Mouse (Mus musculus) layer of hippocampus, postnatal 14 days (tissue): ENCODE measurements around the gene Pdlim5. TPM values are rescaled to one million over a fixed set of nuclear protein-coding genes. Genes with fewer than 3 reads are reported as not detected.

Source experiments
- DNase-seq, 2 experiments: peaks; one replicate each; pipeline ENCODE4 v3.0.0; 2021 to 2022; ENCODE audit warnings: low spot score in 2 of 2, mixed read lengths in 1 of 2
- total RNA-seq, 2 experiments: library from RNA; stranded (reverse); gene quantifications; 2 replicates each; pipeline ENCODE4 v1.2.3; 2021

The Pdlim5 gene
- total RNA-seq, 2 experiments from 2014 or later: 25.2 to 28.7 TPM

DNA sequence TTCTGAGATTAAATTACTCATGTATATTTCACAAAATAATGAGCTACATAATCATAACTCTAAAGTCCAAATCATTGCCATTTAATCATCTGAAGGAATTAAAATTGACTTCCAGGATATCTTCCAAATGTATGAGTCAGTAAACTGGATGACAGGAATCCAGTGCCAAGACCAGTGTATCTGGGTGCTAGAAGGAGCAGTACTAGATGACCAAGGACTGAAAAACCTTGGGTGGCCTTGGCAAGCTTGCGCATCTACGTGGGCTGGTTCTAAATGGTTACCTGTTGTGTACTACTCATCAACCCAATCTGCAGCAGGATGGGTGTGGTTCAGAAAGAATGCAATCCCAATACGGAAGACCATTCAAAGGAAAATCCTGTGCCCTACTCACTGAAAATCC is 116.5 kb downstream of the Pdlim5 start:
- no peak for DNase-seq

DNA sequence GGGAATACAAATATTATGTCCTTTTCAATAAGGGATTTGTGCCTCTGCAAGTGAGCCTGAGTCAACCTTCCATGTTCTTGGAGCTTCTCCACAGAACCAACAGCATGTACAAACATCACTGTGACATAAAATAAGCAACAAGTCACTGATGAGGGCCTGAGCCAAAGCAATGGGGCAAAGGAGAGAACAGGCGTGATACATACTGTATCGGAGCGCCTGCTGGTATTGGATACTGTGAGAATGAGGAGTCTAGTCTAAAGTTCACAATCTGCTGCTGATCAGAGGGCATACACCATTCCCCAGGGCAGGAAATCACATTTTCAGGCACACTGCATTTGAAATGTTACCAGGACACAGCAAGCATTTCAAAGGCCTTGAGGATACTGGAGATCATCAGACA is 119.0 kb downstream of the Pdlim5 start:
- DNase-seq: no peak

DNA sequence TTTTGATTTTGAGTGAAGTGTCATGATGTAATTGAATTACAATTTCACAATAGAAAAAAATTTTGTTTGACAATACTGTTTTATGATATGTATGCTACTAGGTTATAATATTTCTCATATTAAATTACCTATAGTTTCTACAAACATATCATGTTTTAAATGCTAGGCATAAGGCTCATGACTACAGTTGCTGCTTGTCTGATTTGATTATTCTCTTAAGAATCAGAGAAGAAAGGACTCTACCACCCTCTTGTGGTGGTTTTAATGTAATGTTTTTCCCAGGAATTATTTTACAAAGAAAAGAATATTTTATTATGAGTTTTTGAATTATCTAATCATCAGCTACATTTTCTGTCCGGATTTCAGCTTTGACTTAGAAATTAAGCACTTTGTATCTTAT is 120.5 kb downstream of the Pdlim5 start:
- peak in 1 of 2 experiments; percentile 22 for DNase-seq

DNA sequence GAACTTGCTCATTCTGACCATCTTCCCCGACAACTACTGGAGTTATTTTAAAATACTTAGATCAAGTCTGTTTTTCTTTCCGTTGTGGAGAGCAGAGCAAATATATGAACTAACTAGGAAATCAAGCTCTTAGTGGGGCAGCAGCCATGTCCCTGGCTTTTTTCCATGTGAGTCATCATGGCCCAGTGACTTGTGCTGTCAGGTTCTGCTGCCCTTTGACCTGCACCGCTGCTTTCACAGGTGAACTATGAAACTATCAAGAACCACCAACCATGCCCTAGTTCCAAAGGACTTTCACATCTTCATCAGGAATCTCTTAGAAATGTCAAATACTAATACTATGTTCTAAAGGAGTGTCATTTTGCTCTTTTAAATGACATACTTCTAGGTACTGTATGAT is 121.0 kb downstream of the Pdlim5 start:
- DNase-seq: no peak

DNA sequence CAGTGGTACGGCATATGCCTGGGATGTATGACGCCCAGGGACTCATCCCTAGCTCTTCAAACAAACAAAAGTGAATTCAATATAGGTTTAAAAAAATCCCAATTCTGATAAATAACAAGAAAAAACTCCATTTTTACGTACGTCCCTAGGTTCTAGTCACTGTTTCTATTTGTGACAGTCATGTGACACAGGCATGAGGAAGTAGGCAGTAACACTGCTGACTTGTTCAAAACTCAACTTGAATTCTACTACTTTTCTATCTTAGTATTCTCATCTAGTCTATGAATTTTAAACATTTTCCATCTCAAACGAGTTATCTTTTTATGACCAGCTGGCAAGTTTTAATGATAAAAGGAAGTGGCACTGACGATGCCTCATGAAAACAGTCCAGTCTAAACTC is 122.2 kb downstream of the Pdlim5 start:
- DNase-seq: no peak

DNA sequence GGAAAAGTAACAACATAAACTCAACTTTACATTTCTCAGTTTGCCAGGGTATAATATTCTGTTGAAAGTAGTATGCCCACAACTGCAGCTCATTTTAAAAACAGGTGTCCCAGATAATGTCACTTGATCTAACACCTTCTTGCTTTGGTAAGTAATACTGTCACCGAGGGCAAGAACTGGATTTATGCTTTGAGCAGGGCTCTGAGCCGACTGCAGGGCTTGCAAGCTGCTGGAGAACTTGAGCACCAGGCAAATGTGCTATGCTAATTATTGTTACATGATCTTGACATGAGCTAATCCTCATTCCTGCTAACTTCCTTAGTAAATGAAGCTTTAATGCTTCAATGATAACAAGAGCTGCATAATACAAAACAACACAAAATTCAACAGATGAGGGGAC is 139.1 kb downstream of the Pdlim5 start:
- no peak for DNase-seq

DNA sequence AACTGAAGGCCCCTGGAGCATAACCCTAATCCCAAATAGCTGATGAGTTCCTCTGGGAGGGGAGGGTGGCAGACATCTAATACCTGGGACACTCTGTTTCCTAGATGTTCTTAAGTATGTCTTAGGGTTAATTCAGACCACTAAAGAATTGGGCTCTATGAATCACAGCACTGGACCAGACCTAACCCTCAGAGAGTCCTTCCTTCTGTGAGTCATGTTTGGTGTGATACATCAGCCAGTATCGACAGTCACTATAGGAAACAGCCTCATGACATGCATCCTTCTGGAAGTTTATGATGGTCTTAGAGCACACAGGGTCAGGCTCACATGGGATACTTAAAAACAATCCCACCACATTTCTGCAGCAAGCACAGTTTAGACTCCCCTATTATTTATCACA is 143.4 kb downstream of the Pdlim5 start:
- no peak for DNase-seq

DNA sequence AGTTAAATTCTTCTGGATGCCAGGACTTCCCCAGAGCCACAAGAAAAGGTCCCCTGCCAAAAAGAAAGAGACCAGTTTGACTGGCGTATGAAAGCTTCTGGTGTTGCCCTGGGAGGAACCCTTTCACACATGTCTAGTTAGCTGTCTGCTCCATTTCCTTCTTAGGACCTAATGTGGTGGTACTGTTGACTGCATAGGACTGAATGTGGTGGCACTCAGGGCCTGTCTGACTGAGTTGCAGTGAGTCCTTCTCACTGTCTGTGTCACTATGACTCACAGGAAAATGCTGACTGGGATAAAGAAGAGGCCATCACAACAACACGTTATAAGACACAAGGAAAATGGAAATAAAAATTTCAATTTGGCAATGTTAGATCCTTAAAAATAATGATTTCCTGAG is 146.0 kb downstream of the Pdlim5 start:
- DNase-seq: no peak

- no peak for DNase-seq
These were observed 152.2 kb downstream of the Pdlim5 start for GRCm38 (mm10) chr3:142243263-142243662.

DNA sequence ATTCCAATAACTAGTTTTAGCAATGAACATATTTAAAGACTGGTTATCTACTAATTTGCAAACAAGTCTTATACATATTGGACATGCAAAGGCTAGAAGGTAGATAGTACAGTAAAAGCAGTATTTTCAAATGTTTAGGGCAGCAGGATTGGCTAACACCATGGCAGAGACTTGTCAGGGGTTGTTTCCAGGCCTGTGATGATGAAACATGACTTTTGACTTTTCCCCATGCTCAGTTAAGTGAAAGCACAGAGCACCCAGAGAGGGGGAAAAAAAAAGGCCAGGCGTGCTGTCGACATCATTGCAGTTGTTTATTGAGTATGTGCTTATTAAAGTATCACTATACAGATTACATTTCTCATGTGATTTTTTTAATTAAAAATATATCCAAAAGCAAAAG is 156.2 kb downstream of the Pdlim5 start:
- no peak for DNase-seq

DNA sequence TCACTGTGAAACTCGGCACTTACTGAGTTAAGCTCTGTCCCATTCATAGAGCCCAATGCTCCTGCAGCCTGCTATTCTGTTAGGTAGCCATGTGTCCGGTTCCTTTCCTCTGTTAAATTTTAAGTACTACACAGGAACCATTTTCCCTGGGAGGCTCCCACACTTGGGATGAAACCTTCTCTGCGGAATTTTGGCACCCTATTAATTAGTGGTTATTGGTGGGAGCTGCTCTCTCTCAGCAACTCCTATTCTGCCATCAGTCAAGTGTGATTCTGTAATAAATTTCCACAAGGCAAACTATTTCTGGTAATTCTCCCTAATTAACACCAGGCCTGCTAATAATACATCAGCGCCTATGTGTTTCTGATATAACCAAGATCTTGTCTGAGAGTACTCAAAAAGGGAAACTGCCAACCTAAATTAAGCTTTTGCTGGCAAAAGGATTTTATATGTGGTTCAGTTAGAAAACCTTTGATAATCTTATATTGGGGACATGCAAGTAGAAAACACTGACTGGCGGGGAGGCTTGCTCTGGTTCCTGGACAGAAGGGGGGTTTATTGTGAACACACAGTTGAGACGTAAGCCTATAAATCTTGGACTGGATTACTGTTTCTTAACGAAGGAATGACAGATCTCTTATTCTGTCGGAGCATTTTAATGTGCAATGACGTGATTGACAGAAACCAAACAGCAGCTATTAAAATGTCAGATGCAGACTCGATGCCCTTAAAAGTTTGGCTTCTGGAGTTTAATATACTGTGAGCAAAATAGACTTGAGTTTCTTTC is 157.0 kb downstream of the Pdlim5 start:
- DNase-seq: no peak

DNA sequence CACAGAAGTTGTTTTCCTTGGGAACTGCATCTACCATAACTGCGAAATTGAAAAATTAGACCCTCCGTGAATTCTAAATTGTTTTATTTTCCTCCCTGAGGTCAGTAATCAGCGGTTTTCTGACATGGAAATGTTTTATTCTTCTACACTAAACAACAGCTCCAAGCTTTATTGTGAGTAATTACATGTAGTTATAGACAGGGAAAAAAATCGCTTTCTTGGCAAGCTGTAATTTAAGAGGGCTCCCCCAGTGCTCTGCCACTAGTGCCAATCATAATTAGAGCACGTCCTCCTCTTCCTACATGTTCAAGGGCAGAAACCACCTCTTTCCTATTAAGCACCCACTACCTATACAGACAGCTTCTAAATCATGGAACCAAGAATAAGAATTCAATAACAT is 157.9 kb downstream of the Pdlim5 start:
- DNase-seq: no peak

- DNase-seq: no peak
These were observed 161.7 kb downstream of the Pdlim5 start for GRCm38 (mm10) chr3:142233606-142234465.

DNA sequence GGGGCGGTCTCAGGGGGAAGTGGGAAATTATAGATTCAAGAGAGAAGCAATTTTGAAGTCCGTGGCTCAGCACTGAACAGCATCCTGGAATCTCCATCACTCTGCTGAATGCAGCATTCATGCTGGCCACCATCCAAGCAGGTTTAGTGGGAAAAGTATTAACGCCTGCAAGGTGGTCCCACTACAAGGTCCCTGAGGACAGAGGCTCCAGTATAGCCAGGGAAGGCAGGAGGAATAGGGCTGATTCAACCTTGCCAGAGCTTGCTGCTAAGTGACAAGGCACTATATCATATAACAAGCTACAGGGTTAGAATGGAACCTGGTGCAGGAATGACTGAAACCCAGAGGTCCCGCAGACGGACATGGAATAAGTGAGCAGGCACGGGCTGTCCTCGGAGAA is 166.8 kb downstream of the Pdlim5 start:
- no peak for DNase-seq

GRCm38 (mm10) chr3:142222471-142223103 is 172.9 kb downstream of the Pdlim5 start:
- DNase-seq: no peak

- DNase-seq: no peak
These were observed 175.6 kb downstream of the Pdlim5 start for GRCm38 (mm10) chr3:142219910-142220309.

DNA sequence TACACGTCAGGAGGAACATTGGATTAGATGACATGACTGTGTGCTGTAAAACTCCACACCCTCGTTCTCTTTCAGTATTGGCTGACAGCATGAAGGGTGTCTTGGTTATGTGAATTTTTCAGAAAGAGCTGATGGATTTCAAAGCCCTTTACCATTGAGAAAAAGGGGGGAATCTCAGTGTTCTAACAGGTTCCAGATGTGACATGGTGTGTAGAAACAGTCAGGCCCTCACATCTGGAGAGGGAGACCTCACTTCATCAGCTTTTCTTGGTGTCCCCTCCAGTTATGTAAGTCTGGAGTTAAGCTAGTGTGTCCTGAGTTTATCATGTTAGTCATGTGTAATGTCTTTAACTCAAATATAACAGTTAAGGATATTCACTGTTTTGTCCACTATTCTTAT is 182.7 kb downstream of the Pdlim5 start:
- DNase-seq: no peak

- no peak for DNase-seq
These were observed 183.3 kb downstream of the Pdlim5 start for GRCm38 (mm10) chr3:142212186-142212585.

GRCm38 (mm10) chr3:142209981-142210380 is 185.5 kb downstream of the Pdlim5 start:
- no peak for DNase-seq

GRCm38 (mm10) chr3:142209057-142209456 is 186.4 kb downstream of the Pdlim5 start:
- peak in 1 of 2 experiments; percentile 4 for DNase-seq

- no peak for DNase-seq
These were observed 188.0 kb downstream of the Pdlim5 start for GRCm38 (mm10) chr3:142207488-142207887.

DNA sequence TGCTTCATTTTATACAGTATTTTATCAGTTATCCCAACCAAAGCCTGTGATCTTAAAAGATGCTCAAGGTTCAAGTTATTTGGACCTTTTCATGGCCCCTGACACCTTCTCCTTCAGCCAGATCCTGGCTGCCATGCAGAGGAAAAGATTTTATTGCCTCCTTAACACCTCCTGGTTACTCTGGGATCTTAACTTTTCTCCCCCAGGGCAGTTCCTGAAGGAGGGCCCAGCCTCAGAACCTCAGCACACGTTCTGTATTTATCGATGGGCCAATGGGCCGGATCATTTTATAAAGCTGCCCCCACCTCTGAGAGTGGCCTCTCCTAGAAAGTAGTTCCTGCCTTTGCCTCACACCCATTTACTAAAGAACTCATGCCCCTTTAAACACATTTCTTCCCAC is 189.2 kb downstream of the Pdlim5 start:
- no peak for DNase-seq
